Mouse (Mus musculus) cerebellum, adult 2 months (tissue): ENCODE results near the gene Ssh2.

Source experiments
- CTCF ChIP-seq: fragments of 200-500 bp; IDR thresholded peaks from 2 replicates; pipeline ENCODE4 v1.5.1; 2011; ENCODE audit warnings: low read depth, mild to moderate bottlenecking, control low read depth, low read length, moderate library complexity, borderline replicate concordance; ENCODE audit not compliant: insufficient read depth
- POLR2A ChIP-seq: fragments of 200-500 bp; IDR thresholded peaks from 2 replicates; pipeline ENCODE4 v1.6.1; 2011; ENCODE audit warnings: low read length, control low read depth, borderline replicate concordance; ENCODE audit not compliant: insufficient read depth

GRCm38 (mm10) chr11:77179771-77180170 lies 36.3 kb upstream of the Ssh2 start:
- no peak for TF ChIP-seq CTCF
- TF ChIP-seq POLR2A = no peak
